Mouse (Mus musculus) spleen, adult 2 months (tissue): ENCODE data around the gene Dppa3.

Experiments used
- CTCF ChIP-seq: fragments of 200-500 bp; IDR thresholded peaks from 2 replicates; pipeline ENCODE4 v1.5.1; 2011; ENCODE audit warnings: mild to moderate bottlenecking, inconsistent platforms; ENCODE audit not compliant: insufficient read depth, insufficient read length, insufficient replicate concordance; ENCODE audit errors: extremely low read depth
- POLR2A ChIP-seq: fragments of 200-500 bp; IDR thresholded peaks from 2 replicates; pipeline ENCODE4 v1.6.1; 2011; ENCODE audit warnings: low read depth, low read length, inconsistent platforms

GRCm38 (mm10) chr6:122624480-122624879 lies 1.7 kb upstream of the Dppa3 start:
- TF ChIP-seq POLR2A: no peak
- no peak for TF ChIP-seq CTCF
